In genomic region chr3:89539036-89539739, GRCm38 (mm10) we compare ENCODE assay signal across 29 mouse cellular contexts. TPM values are rescaled to one million over a fixed set of nuclear protein-coding genes. Genes with fewer than 3 reads are reported as not detected.
DNase-seq lines count a peak whose midpoint lies in the region; ATAC-seq and TF ChIP-seq lines count a peak whose summit lies in the region.
"Had no signal": no experiment of that assay in that cellular context is flagged by ENCODE, and none has a peak within 500 bp of the region (broad histone marks: within the 10 kb centered on the region; RNA-seq: fewer than 3 reads in every experiment).

No protein-coding gene starts in this region.

- TF ChIP-seq POLR2A in MEL (IDR thresholded peaks at IDR 0.05; ENCODE audit: control insufficient read depth in 1 of 2, insufficient read depth in 1 of 2, low read depth in 1 of 2, low read length in 2 of 2, poor library complexity in 1 of 2) = no peak

- 72% methylated on average over 10 of the region's 10 CpGs for WGBS in hindbrain, embryonic 15.5 days
- 85% methylated on average over 10 of the region's 10 CpGs for WGBS in hindbrain, embryonic 11.5 days
- WGBS in forebrain, embryonic 16.5 days = 59% methylated on average over 10 of the region's 10 CpGs

- H3K9ac ChIP-seq in hindbrain, embryonic 15.5 days = no peak overlapping the region
- no peak overlapping the region for H3K9ac ChIP-seq in hindbrain, embryonic 11.5 days (ENCODE audit: low read depth, low read length)
- no peak overlapping the region for H3K9ac ChIP-seq in MEL (ENCODE audit: control insufficient read depth, low read depth, low read length, poor library complexity, severe bottlenecking)
- H3K9ac ChIP-seq in forebrain, embryonic 16.5 days (replicated peaks; ENCODE audit: low read depth, low read length) = no peak overlapping the region
- H3K9ac ChIP-seq: heart, embryonic 13.5 days; limb, embryonic 13.5 days; lung, embryonic 15.5 days; neural tube, embryonic 12.5 days had no signal

- peaks cover 30% of the 10 kb centered on the region for H3K4me1 ChIP-seq in hindbrain, embryonic 15.5 days (replicated peaks)
- H3K4me1 ChIP-seq in hindbrain, embryonic 11.5 days (replicated peaks; ENCODE audit: control insufficient read depth, insufficient read depth, low read length) = no peaks in the 10 kb centered on the region; the same call in 1 of the 2 replicates
- peaks cover 2 to 28% of the 10 kb centered on the region in 2 experiments; a peak in 3 of 4 replicates for H3K4me1 ChIP-seq in MEL (ENCODE audit: control insufficient read depth in 1 of 2, insufficient read depth in 2 of 2, low read length in 2 of 2)
- H3K4me1 ChIP-seq in forebrain, embryonic 16.5 days (replicated peaks; ENCODE audit: control insufficient read depth, insufficient read depth, low read length) = peaks cover 56% of the 10 kb centered on the region

- no peak for TF ChIP-seq EP300 in MEL (IDR thresholded peaks at IDR 0.05; ENCODE audit: low read depth in 1 of 2, low read length in 2 of 2)

- TF ChIP-seq CTCF in MEL (IDR thresholded peaks at IDR 0.05 in 2 of 3, conservative IDR thresholded peaks at IDR 0.05 in 1 of 3; ENCODE audit: control insufficient read depth in 1 of 3, insufficient read depth in 1 of 3, low read depth in 2 of 3, low read length in 3 of 3, poor library complexity in 1 of 3, severe bottlenecking in 1 of 3) = no peak

- no peak overlapping the region for H3K4me3 ChIP-seq in hindbrain, embryonic 15.5 days
- no peak overlapping the region for H3K4me3 ChIP-seq in hindbrain, embryonic 11.5 days (ENCODE audit: low read depth, low read length)
- no peak overlapping the region for H3K4me3 ChIP-seq in MEL (ENCODE audit: control insufficient read depth in 1 of 2, insufficient read depth in 1 of 2, low read depth in 2 of 2, low read length in 2 of 2)
- H3K4me3 ChIP-seq in forebrain, embryonic 16.5 days (replicated peaks; ENCODE audit: low read length) = no peak overlapping the region
- H3K4me3 ChIP-seq: heart, embryonic 13.5 days; left cerebral cortex, adult 2 months; limb, embryonic 13.5 days; lung, embryonic 15.5 days; myocyte; neural tube, embryonic 12.5 days had no signal

- ATAC-seq in hindbrain, embryonic 15.5 days (ENCODE audit: low FRiP score, low read depth) = no peak
- ATAC-seq in hindbrain, embryonic 11.5 days (ENCODE audit: low FRiP score) = no peak
- ATAC-seq in forebrain, embryonic 16.5 days = peak; percentile 43
- ATAC-seq: intestine, embryonic 16.5 days had no signal

- H3K4me2 ChIP-seq in hindbrain, embryonic 15.5 days = no peak overlapping the region
- H3K4me2 ChIP-seq in hindbrain, embryonic 11.5 days (replicated peaks; ENCODE audit: low read depth, low read length) = no peak overlapping the region
- H3K4me2 ChIP-seq in forebrain, embryonic 16.5 days (ENCODE audit: low read length) = no peak overlapping the region
- H3K4me2 ChIP-seq: heart, embryonic 13.5 days; limb, embryonic 13.5 days; liver, embryonic 11.5 days; lung, embryonic 15.5 days; midbrain, embryonic 11.5 days; neural tube, embryonic 12.5 days had no signal

- H3K9me3 ChIP-seq in hindbrain, embryonic 15.5 days = no peaks in the 10 kb centered on the region
- H3K9me3 ChIP-seq in hindbrain, embryonic 11.5 days (ENCODE audit: control insufficient read depth, low read length) = no peaks in the 10 kb centered on the region
- no peaks in the 10 kb centered on the region for H3K9me3 ChIP-seq in MEL (replicated peaks; ENCODE audit: insufficient read depth, low read length)
- no peaks in the 10 kb centered on the region for H3K9me3 ChIP-seq in forebrain, embryonic 16.5 days (ENCODE audit: control insufficient read depth, low read length)
- H3K9me3 ChIP-seq: G1E; heart, embryonic 13.5 days; limb, embryonic 13.5 days; lung, embryonic 15.5 days; neural tube, embryonic 12.5 days had no signal

- TF ChIP-seq RAD21 in MEL (IDR thresholded peaks at IDR 0.05; ENCODE audit: low read depth, low read length) = no peak

- H3K27me3 ChIP-seq in hindbrain, embryonic 15.5 days = no peaks in the 10 kb centered on the region
- H3K27me3 ChIP-seq in hindbrain, embryonic 11.5 days (ENCODE audit: control insufficient read depth, insufficient read depth, low read length) = no peaks in the 10 kb centered on the region
- H3K27me3 ChIP-seq in MEL (ENCODE audit: control insufficient read depth in 1 of 2, insufficient read depth in 2 of 2, low read length in 2 of 2) = peaks cover 0 to 3% of the 10 kb centered on the region in 2 experiments; a peak in 1 of 4 replicates
- no peaks in the 10 kb centered on the region for H3K27me3 ChIP-seq in forebrain, embryonic 16.5 days (replicated peaks; ENCODE audit: control insufficient read depth, insufficient read depth, low read length)
- H3K27me3 ChIP-seq: limb, embryonic 13.5 days; lung, embryonic 15.5 days; neural tube, embryonic 12.5 days had no signal

- no peaks in the 10 kb centered on the region for H3K36me3 ChIP-seq in hindbrain, embryonic 15.5 days
- no peaks in the 10 kb centered on the region for H3K36me3 ChIP-seq in hindbrain, embryonic 11.5 days (ENCODE audit: control insufficient read depth, insufficient read depth, low read length)
- peaks cover 0 to 22% of the 10 kb centered on the region in 2 experiments; a peak in 2 of 4 replicates for H3K36me3 ChIP-seq in MEL (ENCODE audit: control insufficient read depth in 1 of 2, insufficient read depth in 2 of 2, low read length in 2 of 2)
- no peaks in the 10 kb centered on the region for H3K36me3 ChIP-seq in forebrain, embryonic 16.5 days (ENCODE audit: control insufficient read depth, insufficient read depth)
- H3K36me3 ChIP-seq: G1E; heart, embryonic 13.5 days; limb, embryonic 13.5 days; lung, embryonic 15.5 days; neural tube, embryonic 12.5 days had no signal

- DNase-seq in cerebellum, postnatal 14 days = peak; percentile 52 to 55
- no peak for DNase-seq in cerebellum, adult 8-10 months
- DNase-seq in hindbrain, embryonic 11.5 days (ENCODE audit: low spot score) = no peak
- DNase-seq in MEL (ENCODE audit: low read depth, low spot score) = peak; percentile 55
- no peak for DNase-seq in testis, postnatal 14 days (ENCODE audit: low spot score)
- DNase-seq: adrenal gland, postnatal 14 days; cerebellum, adult 11-12 months; heart, postnatal 10 days; kidney, adult 9 months; kidney, postnatal 10 days; lung, postnatal 36 days; right cerebral cortex, adult 18-20 months; spleen, adult 18-20 months; thymus, adult 18-20 months; thymus, postnatal 25 days had no signal

- H3K27ac ChIP-seq in hindbrain, embryonic 15.5 days (replicated peaks) = peak overlapping the region; percentile 47; the same call in 1 of the 2 replicates
- no peak overlapping the region for H3K27ac ChIP-seq in hindbrain, embryonic 11.5 days (ENCODE audit: low read depth, low read length)
- no peak overlapping the region for H3K27ac ChIP-seq in MEL (ENCODE audit: control insufficient read depth, low read depth, low read length)
- peak overlapping the region; percentile 85 for H3K27ac ChIP-seq in forebrain, embryonic 16.5 days (ENCODE audit: low read length)
- H3K27ac ChIP-seq: heart, embryonic 13.5 days; left cerebral cortex, adult 2 months; limb, embryonic 13.5 days; lung, embryonic 15.5 days; neural tube, embryonic 12.5 days had no signal

- no peaks in the 10 kb centered on the region for H3K79me2 ChIP-seq in MEL (ENCODE audit: control insufficient read depth, insufficient read depth, low read length, poor library complexity)

TF ChIP-seq in MEL, 35 proteins besides CTCF, POLR2A, EP300 and RAD21:
- TF ChIP-seq CHD2 (IDR thresholded peaks at IDR 0.05; ENCODE audit: low read length) (no peak), HCFC1 (IDR thresholded peaks at IDR 0.05; ENCODE audit: low read depth, low read length) (no peak), MYC (IDR thresholded peaks at IDR 0.05; ENCODE audit: low read depth, low read length) (0 out of 2 replicates have a peak, but pooled peaks have one; percentile 1)

RNA-seq across cellular contexts. Expression of gene Kcnn3, which starts 19.2 kb away (rescaled TPM):
- polyA plus RNA-seq in hindbrain, embryonic 15.5 days (2015; fragmentation: Nextera tagmentation; extraction: Ambion mirVana) = 9.1 and 9.6 TPM in 2 replicates
- 1.5 and 2.9 TPM in 2 replicates for polyA plus RNA-seq in hindbrain, embryonic 11.5 days (2014; fragmentation: Nextera tagmentation; extraction: Ambion mirVana)
- not detected in 2 replicates for total RNA-seq in MEL (2012; rRNA removed)
- under 1 TPM in 1 of 2 experiments, not detected in 1; 0.04 TPM for polyA plus RNA-seq in MEL (2012; ENCODE audit: insufficient read depth in 1 of 2, insufficient read length in 2 of 2, low read depth in 1 of 2, low replicate concordance in 2 of 2, missing spikeins in 1 of 2)
- polyA plus RNA-seq in forebrain, embryonic 16.5 days (2015; fragmentation: Nextera tagmentation; extraction: Ambion mirVana) = 8.1 and 8.2 TPM in 2 replicates
- total RNA-seq: hematopoietic stem cell, adult 5-6 weeks; megakaryocyte, adult 5-6 weeks had no signal
- polyA plus RNA-seq: G1E had no signal

Comparison
In these comparisons a context has a peak if more than half of its experiments do, and no peak if none do; other contexts are left out.
1. DNase-seq: peak in cerebellum, postnatal 14 days (2 of 2) and MEL (single experiment); none in cerebellum, adult 8-10 months (single experiment), hindbrain, embryonic 11.5 days (single experiment) and testis, postnatal 14 days (single experiment).
2. H3K27ac ChIP-seq: peak in hindbrain, embryonic 15.5 days (single experiment) and forebrain, embryonic 16.5 days (single experiment); none in hindbrain, embryonic 11.5 days (single experiment) and MEL (single experiment).